Mouse (Mus musculus) left cerebral cortex, adult 18-20 months (tissue): ENCODE data around the gene Mrgprb8. TPM values are rescaled to one million over a fixed set of nuclear protein-coding genes. Genes with fewer than 3 reads are reported as not detected.
"Not testable (repeated sequence)": the region's sequence is repeated elsewhere in the genome, so short reads cannot be mapped to it uniquely, and the experiment has no call there.

ENCODE experiments used
- DNase-seq, 2 experiments: peaks; one replicate each; pipeline ENCODE4 v3.0.0; 2021 to 2022; ENCODE audit warnings: low spot score in 2 of 2, mixed read lengths in 1 of 2
- long read RNA-seq, 2 experiments: library from polyadenylated mRNA; stranded (forward); transcript quantifications; one replicate each; pipeline ENCODE4 v2.0.0; 2021
- total RNA-seq, 2 experiments: library from RNA; stranded (reverse); gene quantifications; 2 replicates each; pipeline ENCODE4 v1.2.3; 2021

Mrgprb8 gene
- total RNA-seq, result not detected
- long read RNA-seq, experiment 1, result 0 reads
- long read RNA-seq, experiment 2, result 0 reads

DNA sequence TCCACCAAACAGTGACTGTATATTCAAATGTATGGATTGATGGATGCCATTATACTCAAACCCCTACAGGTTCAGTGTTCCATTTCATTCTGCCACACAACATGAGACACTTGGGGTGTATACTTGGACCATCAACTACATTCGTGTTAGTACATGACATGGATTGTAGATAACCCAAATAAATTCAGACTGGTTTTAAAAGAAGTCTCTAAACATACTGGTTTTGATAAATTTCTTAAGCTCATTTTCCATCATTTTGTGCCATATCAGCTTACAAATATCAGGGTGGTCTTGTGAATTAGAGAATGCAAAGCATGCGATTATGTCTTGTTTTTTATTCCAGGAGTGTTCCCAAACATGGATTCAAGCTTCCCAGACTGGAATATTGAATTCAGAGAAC is at the start of gene Mrgprb8:
Gene Mrgprb8, plus strand, starts transcription at position 301 of the 400 bp plus-strand sequence.
- no peak for DNase-seq

DNA sequence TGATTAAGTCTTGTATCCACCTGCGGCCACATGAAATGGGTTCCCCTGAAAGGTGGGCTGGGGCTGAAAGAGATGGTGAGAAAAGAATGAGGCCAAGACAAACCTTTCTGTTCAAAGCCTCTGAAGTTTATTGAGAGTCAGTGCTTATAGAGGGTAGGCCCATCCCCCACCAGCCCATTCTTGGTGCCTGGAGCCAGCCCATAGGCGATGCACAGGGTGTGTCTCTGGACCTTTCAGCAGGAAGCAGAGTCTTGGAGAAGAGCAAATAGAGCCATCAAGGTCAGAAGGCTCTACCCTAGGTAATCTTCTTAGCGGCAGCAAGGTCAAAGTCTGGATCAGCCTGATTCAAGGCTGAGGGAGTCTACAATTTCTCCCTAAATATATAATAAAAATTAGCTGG is 47.6 kb downstream of the Mrgprb8 start:
- DNase-seq, result not testable (repeated sequence)

DNA sequence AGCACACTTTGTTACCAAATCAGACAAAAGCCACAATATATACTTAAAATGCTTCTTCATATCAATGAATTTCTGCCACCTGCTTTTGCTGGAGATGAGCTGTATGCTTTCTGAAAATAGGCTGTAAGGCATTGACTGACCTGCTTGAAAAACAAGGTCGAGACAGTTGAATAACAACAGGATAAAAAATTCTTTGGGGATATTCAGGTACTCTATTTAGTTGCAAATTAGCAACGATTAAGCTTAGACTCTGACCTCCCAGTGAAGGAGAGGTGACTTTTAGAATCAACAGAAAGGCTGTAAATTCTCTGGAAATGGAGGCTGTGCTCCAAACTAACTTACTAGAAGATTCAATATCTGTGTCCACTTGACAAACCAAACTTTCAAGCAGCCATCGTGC is 48.3 kb downstream of the Mrgprb8 start:
- DNase-seq, result no peak

Other genes with a start within 250 kb of the Mrgprb8 start
- gene Mrgprb5, start 219.5 kb upstream of the Mrgprb8 start, total RNA-seq, result not detected
- gene Mrgprb4, start 189.2 kb upstream of the Mrgprb8 start, total RNA-seq, result not detected
- not detected for gene Mrgprb1, start 67.8 kb downstream of the Mrgprb8 start, total RNA-seq
- gene Mrgprx2, start 110.8 kb downstream of the Mrgprb8 start, total RNA-seq, result not detected
- gene Mrgprb2, start 169.6 kb downstream of the Mrgprb8 start, total RNA-seq, result not detected